Mouse (Mus musculus) right cerebral cortex, postnatal 4 days (tissue): ENCODE data around the gene Fam205c.
"Not testable (repeated sequence)": the region's sequence is repeated elsewhere in the genome, so short reads cannot be mapped to it uniquely, and the experiment has no call there.

Experiments
- DNase-seq: peaks from one replicate; pipeline ENCODE4 v3.0.0-alpha.2; 2022

Fam205c gene

GRCm38 (mm10) chr4:42876586-42877291, 2.7 kb upstream of the Fam205c start:
- DNase-seq = peak; percentile 34

GRCm38 (mm10) chr4:42872746-42873435, 1.1 kb downstream of the Fam205c start:
- DNase-seq = no peak

GRCm38 (mm10) chr4:42872151-42872550, 1.9 kb downstream of the Fam205c start:
- DNase-seq = no peak

- no peak for DNase-seq
Measured at GRCm38 (mm10) chr4:42870748-42871147, 3.3 kb downstream of the Fam205c start.

- DNase-seq = no peak
Measured at GRCm38 (mm10) chr4:42868193-42868592, 5.8 kb downstream of the Fam205c start.

GRCm38 (mm10) chr4:42867390-42867789, 6.6 kb downstream of the Fam205c start:
- DNase-seq = no peak

GRCm38 (mm10) chr4:42863487-42863886, 10.5 kb downstream of the Fam205c start:
- DNase-seq = not testable (repeated sequence)

- DNase-seq = not testable (repeated sequence)
Measured at GRCm38 (mm10) chr4:42860483-42860882, 13.6 kb downstream of the Fam205c start.

- not testable (repeated sequence) for DNase-seq
Measured at GRCm38 (mm10) chr4:42856671-42857070, 17.4 kb downstream of the Fam205c start, which contains the start of gene Gm12394. Gm12394 (minus strand) TSS chr4:42856771.

- not testable (repeated sequence) for DNase-seq
Measured at GRCm38 (mm10) chr4:42853788-42854187, 20.2 kb downstream of the Fam205c start, which contains the start of gene Fam205a1. Fam205a1 (minus strand) TSS chr4:42853888.
